Mouse (Mus musculus): Measurements from ENCODE around the gene Adh6b. TPM values are rescaled to one million over a fixed set of nuclear protein-coding genes. Genes with fewer than 3 reads are reported as not detected.

Gene Adh6b
- not detected for total RNA-seq (2021)
- long read RNA-seq, experiment 1: 0 reads
- long read RNA-seq, experiment 2: 0 reads

DNA sequence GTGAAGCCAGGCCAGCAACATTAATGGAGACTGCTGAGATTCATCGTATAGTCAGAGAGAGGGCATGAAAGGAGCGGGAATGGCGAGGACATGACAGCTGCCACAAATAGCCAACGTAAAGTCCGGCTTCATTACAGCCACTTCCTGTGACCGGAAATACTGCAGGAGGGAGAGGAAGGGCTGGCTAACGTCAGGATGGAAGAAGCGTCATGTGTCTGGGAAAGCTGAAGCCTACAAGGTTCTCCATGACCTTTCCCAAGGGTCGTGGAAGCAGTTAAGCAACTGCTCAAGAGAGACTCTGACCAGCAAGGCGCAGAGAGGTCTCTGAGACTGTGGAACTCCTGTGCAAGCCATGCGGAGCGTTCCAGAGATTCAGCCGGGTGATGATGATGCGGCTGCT is at the start of gene Adh6b:
Gene Adh6b (plus strand): TSS at position 305 of the 400 bp plus-strand sequence.
- DNase-seq (ENCODE audit: low spot score): no peak

DNA sequence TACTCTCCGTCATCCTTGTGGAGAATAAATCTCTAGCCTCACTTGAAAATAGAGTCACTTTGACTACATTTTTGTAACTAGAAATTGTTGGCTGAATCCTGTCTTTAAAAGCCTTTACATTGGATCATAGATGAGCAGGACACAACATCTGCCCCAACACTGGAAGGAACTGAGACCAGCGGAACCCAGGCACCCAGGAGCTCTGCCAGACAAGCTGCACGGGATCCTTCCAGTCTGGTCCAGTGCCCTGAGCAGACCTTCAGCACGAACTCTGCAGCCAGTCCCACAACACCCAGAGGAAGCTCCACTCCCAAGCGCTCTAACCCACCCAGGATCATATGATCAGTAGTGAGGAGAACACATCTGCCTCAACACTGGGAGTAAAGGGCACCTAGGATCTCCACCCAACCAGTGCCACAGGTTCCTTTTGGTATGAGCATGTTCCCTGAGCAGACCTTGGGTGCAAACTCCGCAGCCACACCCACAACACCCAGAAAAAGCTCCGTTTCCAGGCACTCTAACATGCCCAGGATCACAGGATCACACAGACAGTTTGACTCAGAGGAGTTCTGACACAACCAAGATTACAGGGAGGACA is 48.2 kb upstream of the Adh6b start:
- no peak for DNase-seq (ENCODE audit: low spot score)

GRCm38 (mm10) chr3:138300130-138300529 is 41.4 kb upstream of the Adh6b start:
- DNase-seq (ENCODE audit: low spot score): no peak

GRCm38 (mm10) chr3:138302676-138303075 is 38.9 kb upstream of the Adh6b start:
- no peak for DNase-seq (ENCODE audit: low spot score)

GRCm38 (mm10) chr3:138303771-138304488 is 37.6 kb upstream of the Adh6b start:
- peak; percentile 76 for DNase-seq (ENCODE audit: low spot score)

DNA sequence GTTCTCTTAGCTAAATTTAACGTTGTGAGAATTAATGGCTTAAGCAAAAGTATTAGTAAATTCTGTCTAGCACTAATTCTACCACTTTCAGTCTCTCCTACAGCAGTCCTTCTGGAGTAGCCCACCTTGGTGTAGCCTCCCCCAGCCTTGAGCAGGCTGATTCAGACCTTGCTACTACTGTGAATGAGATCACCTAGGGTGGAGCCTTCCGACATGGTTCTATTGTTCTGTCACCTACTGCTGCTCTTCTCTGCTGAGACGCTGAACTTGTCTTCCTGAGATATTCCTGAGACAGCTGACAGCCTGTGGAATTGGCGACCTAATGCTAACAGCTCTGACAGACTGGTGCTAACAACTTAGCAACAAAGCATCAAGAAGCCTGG is 37.1 kb upstream of the Adh6b start:
- no peak for DNase-seq (ENCODE audit: low spot score)

GRCm38 (mm10) chr3:138305486-138306289 is 35.9 kb upstream of the Adh6b start:
- DNase-seq (ENCODE audit: low spot score): no peak

- no peak for DNase-seq (ENCODE audit: low spot score)
These were observed 35.3 kb upstream of the Adh6b start for GRCm38 (mm10) chr3:138306290-138306683.

DNA sequence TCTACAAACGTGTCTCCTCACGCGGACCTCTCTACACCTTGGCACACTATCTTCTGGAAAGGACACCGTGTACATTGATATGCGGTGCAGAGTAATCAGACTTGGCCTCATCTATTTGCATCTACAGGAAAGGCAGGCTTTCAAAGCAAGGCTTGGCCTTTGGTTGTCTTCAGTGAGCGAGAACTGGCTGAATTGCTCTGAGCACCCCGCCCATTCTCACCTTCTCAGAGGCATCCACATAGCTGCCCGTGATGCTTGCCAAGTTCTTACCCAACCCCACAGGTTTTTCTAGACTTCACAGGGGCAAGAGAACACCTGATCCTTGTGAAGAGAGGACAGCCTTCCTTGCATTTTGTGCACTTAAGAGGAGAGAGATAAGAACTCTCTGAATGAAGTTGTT is 31.7 kb upstream of the Adh6b start:
- no peak for DNase-seq (ENCODE audit: low spot score)

- DNase-seq (ENCODE audit: low spot score): no peak
These were observed 30.6 kb upstream of the Adh6b start for GRCm38 (mm10) chr3:138311015-138311414.

DNA sequence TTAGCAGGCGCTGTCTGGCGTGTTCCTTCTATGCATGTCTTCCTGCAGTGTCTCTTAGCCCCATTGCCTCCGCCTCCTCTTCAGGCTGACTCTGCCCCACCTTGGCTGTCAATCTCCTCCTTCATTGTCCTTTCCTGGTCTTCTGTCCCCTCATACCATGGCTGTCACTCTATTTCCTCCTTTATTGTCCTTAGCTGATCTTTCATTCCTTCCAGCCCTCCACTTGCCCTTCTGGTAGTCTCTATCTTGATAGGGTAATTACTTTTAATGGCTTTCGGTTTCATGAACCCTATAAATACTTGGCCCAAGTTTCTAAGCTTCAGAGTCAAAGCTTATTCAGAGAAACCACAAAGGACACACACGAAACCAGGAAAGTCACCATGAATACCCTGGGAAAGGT is 28.6 kb upstream of the Adh6b start, which contains the start of gene Adh6a:
Gene Adh6a (plus strand): TSS at position 322 of the 400 bp plus-strand sequence.
- DNase-seq (ENCODE audit: low spot score): no peak

GRCm38 (mm10) chr3:138316908-138317472 is 24.6 kb upstream of the Adh6b start:
- DNase-seq (ENCODE audit: low spot score): no peak

DNA sequence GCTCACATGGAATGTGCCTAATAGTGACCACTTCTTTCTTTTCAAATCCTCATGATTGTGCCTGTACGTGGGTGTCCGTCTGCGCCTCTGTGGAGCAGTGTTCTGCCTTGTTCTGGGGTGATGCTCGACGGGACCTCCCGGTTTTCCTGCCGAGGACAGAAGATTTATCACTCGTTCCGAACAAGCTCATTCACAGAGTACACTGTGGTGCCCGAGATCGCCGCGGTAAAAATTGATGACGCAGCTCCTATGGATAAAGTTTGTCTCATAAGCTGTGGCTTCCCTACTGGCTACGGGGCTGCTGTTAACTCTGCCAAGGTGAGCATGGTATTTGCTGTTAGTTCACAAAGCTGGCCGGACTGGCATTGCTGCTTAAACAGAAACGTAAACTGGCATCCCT is 16.6 kb upstream of the Adh6b start:
- DNase-seq (ENCODE audit: low spot score): no peak

DNA sequence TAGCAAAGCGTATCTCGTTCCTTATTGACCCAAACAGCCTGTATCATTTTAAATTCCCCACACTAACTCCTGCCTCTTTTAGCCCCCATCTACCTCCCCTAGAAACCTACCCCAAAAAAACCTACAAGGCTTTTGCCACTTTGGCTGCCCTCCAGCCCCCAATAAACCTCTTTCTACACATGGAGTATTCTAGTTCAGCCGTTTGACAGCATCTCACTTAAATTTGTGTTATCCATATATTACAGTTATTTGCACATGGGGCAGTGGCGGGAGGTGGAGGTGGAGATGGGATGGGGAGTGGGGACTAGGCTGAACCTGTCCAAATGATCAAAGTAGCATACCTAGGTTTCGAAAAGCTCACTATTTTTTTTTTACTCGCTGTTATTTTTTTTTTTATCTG is 16.1 kb upstream of the Adh6b start:
- no peak for DNase-seq (ENCODE audit: low spot score)

GRCm38 (mm10) chr3:138333910-138334309 is 7.7 kb upstream of the Adh6b start:
- DNase-seq (ENCODE audit: low spot score): no peak

DNA sequence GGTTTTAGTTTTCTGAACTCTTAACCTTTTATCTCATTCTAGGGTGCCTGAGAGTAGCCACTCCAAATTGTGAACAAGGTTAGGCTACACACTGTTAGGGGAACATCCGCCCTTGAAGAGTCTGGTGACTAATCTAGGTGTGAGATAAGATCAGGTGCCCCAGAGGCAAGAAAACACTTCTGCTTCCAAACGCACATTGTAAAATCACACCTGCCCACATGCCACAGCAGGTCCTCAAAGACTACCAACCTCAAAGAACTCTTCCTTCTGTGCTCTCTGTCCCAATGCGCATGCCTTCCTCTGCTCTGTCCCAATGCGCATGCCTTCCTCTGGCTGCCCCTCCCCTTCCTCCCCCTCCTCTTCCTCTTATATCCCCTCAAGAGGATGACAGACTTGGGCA is 7.3 kb upstream of the Adh6b start:
- no peak for DNase-seq (ENCODE audit: low spot score)

GRCm38 (mm10) chr3:138335566-138335965 is 6.0 kb upstream of the Adh6b start:
- no peak for DNase-seq (ENCODE audit: low spot score)

GRCm38 (mm10) chr3:138336104-138336754 is 5.3 kb upstream of the Adh6b start:
- DNase-seq (ENCODE audit: low spot score): no peak

DNA sequence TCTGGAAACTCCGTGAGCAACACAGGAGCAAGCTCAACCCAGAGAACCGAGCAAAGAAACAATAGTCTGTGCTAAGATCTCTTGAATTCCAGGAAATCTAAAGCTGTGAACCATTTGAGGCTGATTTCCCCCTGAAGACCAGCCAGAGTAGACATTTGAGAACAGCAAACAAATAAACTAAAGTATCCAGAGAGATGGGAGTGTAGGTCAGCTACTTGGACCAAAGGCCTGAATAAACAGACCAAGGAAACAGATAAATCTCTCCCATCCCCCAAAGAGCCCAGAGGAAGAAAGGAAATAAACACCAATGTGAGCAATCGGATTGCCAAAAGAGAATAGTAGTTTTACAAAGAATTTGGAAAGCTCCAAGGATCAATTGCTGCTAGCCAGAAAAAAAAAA is 5.5 kb downstream of the Adh6b start:
- DNase-seq (ENCODE audit: low spot score): no peak

GRCm38 (mm10) chr3:138352012-138352809 is 10.6 kb downstream of the Adh6b start:
- no peak for DNase-seq (ENCODE audit: low spot score)

DNA sequence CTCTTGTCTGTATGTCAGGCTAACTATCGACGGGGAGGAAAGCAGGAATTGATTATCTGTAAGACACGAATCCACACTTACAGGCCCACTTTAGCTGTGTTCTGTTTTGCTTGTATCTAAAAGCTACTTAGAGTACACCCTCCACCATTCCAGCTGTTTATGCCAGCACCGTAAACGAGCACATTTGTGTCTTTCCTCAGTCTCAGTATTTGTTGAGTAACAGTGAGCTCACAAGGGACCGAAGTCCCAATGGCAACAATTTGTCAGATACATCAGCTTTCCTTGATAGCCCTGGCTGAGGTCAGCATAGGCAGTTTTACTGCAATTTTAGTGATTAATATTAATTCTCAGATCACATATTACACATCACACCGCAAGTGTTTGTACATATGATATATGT is 17.3 kb downstream of the Adh6b start:
- no peak for DNase-seq (ENCODE audit: low spot score)

Data from gastrocnemius, adult 18-20 months (tissue).